Mouse (Mus musculus) liver, embryonic 14.5 days (tissue): ENCODE measurements around the gene Inka2. TPM values are rescaled to one million over a fixed set of nuclear protein-coding genes. Genes with fewer than 3 reads are reported as not detected.
A peak's percentile ranks its signal among the peaks of the same experiment; 100 is the strongest.
"Not testable (repeated sequence)": the region's sequence is repeated elsewhere in the genome, so short reads cannot be mapped to it uniquely, and the experiment has no call there.

Experiments
- ATAC-seq: fragments of 200-750 bp; cut with Nextera tagmentation; 2 replicates; pipeline ENCODE4 v1.8.0; 2017; ENCODE audit warnings: moderate number of reproducible peaks, mild to moderate bottlenecking, moderate library complexity; ENCODE audit not compliant: insufficient read depth
- DNase-seq, 3 experiments: peaks; one replicate each; pipeline ENCODE4 v3.0.0-alpha.2; 2012 to 2013; ENCODE audit warnings: low read depth in 3 of 3, low spot score in 3 of 3
- H3K27ac ChIP-seq: fragments of 300-500 bp; sonication (generic); 2 replicates; pipeline ENCODE4 v1.5.1; 2014; ENCODE audit warnings: moderate library complexity, mild to moderate bottlenecking, control low read depth, inconsistent platforms
- H3K27me3 ChIP-seq: fragments of 300-500 bp; sonication (generic); 2 replicates; pipeline ENCODE4 v1.6.1; 2014; ENCODE audit warnings: mild to moderate bottlenecking, low read length, moderate library complexity; ENCODE audit not compliant: control insufficient read depth, insufficient read depth
- H3K36me3 ChIP-seq: fragments of 300-500 bp; sonication (generic); replicated peaks from 2 replicates; pipeline ENCODE4 v1.6.1; 2014; ENCODE audit warnings: low read depth; ENCODE audit not compliant: control insufficient read depth, insufficient read depth
- H3K4me1 ChIP-seq, 2 experiments: fragments of 200-500 bp in 1 of 2; fragments of 300-500 bp in 1 of 2; sonication (generic) in 1 of 2; replicated peaks; 2 replicates each; pipeline ENCODE4 v1.6.1; 2012 to 2014; ENCODE audit warnings: antibody characterized with exemption in 1 of 2, inconsistent platforms in 1 of 2, low read length in 1 of 2; ENCODE audit not compliant: control insufficient read depth in 2 of 2, insufficient read depth in 2 of 2
- H3K4me2 ChIP-seq: fragments of 300-500 bp; sonication (generic); 2 replicates; pipeline ENCODE4 v1.6.1; 2014; ENCODE audit warnings: low read depth, mild to moderate bottlenecking, control low read depth, moderate library complexity
- H3K4me3 ChIP-seq, 2 experiments: fragments of 200-500 bp in 1 of 2; fragments of 300-500 bp in 1 of 2; sonication (generic) in 1 of 2; 2 replicates each; pipeline ENCODE4 v1.5.1; 2012 to 2014; ENCODE audit warnings: low read depth in 2 of 2, low read length in 2 of 2, mild to moderate bottlenecking in 2 of 2, control low read depth in 1 of 2, inconsistent platforms in 1 of 2, moderate library complexity in 1 of 2; ENCODE audit not compliant: insufficient read depth in 1 of 2
- H3K9ac ChIP-seq: fragments of 300-500 bp; sonication (generic); replicated peaks from 2 replicates; pipeline ENCODE4 v1.6.1; 2014; ENCODE audit warnings: mild to moderate bottlenecking, control low read depth, moderate library complexity
- H3K9me3 ChIP-seq: fragments of 300-500 bp; sonication (generic); 2 replicates; pipeline ENCODE4 v1.6.1; 2016; ENCODE audit warnings: low read length, mixed read lengths; ENCODE audit not compliant: control insufficient read depth
- CTCF ChIP-seq: IDR thresholded peaks from 2 replicates; pipeline ENCODE4 v1.5.1; 2016; ENCODE audit warnings: antibody characterized with exemption, low read depth, control low read depth
- EP300 ChIP-seq: IDR thresholded peaks from 2 replicates; pipeline ENCODE4 v1.6.1; 2016; ENCODE audit warnings: antibody characterized with exemption, low read depth
- WGBS: fragments of 180-500 bp; shearing (Covaris S2); extraction: QIAGEN DNeasy Blood & Tissue Kit; methylation state at CpG from one replicate; pipeline ENCODE4 v1.1.7; 2014; ENCODE audit not compliant: insufficient replicate concordance; 5-methylcytosine and 5-hydroxymethylcytosine counted together
- polyA plus RNA-seq, 2 experiments: library from polyadenylated mRNA; depleted of rRNA in 1 of 2; stranded (reverse) in 1 of 2; unstranded in 1 of 2; fragments of >200 nt; fragmentation: Nextera tagmentation in 1 of 2; extraction: Ambion mirVana in 1 of 2; gene quantifications; 2 replicates each; pipeline versions ENCODE4 v1.2.1 to v1.2.3; 2012 to 2014

Gene Inka2
- polyA plus RNA-seq, 2 experiments, result 0.03 to 0.25 TPM

GRCm38 (mm10) chr3:105698311-105698710 is 6.1 kb upstream of the Inka2 start:
- H3K4me1 ChIP-seq, result peaks cover 44 to 45% of the 10 kb centered on the region in 2 experiments
- H3K27ac ChIP-seq, result peak overlapping the region; percentile 87
- WGBS, result 13% methylated on average over 1 of the region's 1 CpGs
- ATAC-seq (peak; percentile 65), DNase-seq (peak; percentile 45 to 62 (median 50))
- TF ChIP-seq CTCF, result no peak
- TF ChIP-seq EP300, result peak; percentile 68
- no peak overlapping the region for H3K4me3 ChIP-seq
- H3K4me2 ChIP-seq, result peak overlapping the region; percentile 42
- H3K9ac ChIP-seq, result peak overlapping the region; percentile 20; the same call in 1 of the 2 replicates
- no peaks in the 10 kb centered on the region for H3K9me3 ChIP-seq
- no peaks in the 10 kb centered on the region for H3K36me3 ChIP-seq
- peaks cover 30% of the 10 kb centered on the region for H3K27me3 ChIP-seq

GRCm38 (mm10) chr3:105699241-105699933 is 5.0 kb upstream of the Inka2 start:
- Histone ChIP-seq H3K4me2 (peak overlapping the region; percentile 42), H3K9ac (peak overlapping the region; percentile 35), H3K27ac (peak overlapping the region; percentile 87), H3K4me3 (no peak overlapping the region), H3K36me3 (no peaks in the 10 kb centered on the region), H3K4me1 (peaks cover 49 to 55% of the 10 kb centered on the region in 2 experiments), H3K27me3 (peaks cover 20% of the 10 kb centered on the region), H3K9me3 (no peaks in the 10 kb centered on the region)
- peak; percentile 80 for TF ChIP-seq EP300
- TF ChIP-seq CTCF, result no peak
- peak; percentile 88 for ATAC-seq
- WGBS, result 40% methylated on average over 3 of the region's 3 CpGs
- DNase-seq, result peak; percentile 73 to 81 (median 80)

- peak; percentile 41 for TF ChIP-seq CTCF
- not testable (repeated sequence) for DNase-seq, ATAC-seq, H3K9me3 ChIP-seq, H3K36me3 ChIP-seq
- Histone ChIP-seq H3K4me2 (peak overlapping the region; percentile 57), H3K27me3 (peaks cover 18% of the 10 kb centered on the region), H3K9ac (peak overlapping the region; percentile 36), H3K4me3 (peak overlapping the region in 1 of 2 experiments; percentile 7; a peak in 1 of 4 replicates), H3K4me1 (peaks cover 55 to 56% of the 10 kb centered on the region in 2 experiments), H3K27ac (peak overlapping the region; percentile 32)
- 6% methylated on average over 1 of the region's 1 CpGs for WGBS
Observed at GRCm38 (mm10) chr3:105700786-105701185, 3.6 kb upstream of the Inka2 start.

GRCm38 (mm10) chr3:105701399-105701798 is 3.0 kb upstream of the Inka2 start:
- no peaks in the 10 kb centered on the region for H3K9me3 ChIP-seq
- H3K4me2 ChIP-seq, result peak overlapping the region; percentile 57
- peaks cover 55 to 56% of the 10 kb centered on the region in 2 experiments for H3K4me1 ChIP-seq
- peak overlapping the region; percentile 7 to 16; a peak in 2 of 4 replicates for H3K4me3 ChIP-seq
- H3K36me3 ChIP-seq, result no peaks in the 10 kb centered on the region
- H3K27me3 ChIP-seq, result peaks cover 19% of the 10 kb centered on the region
- peak overlapping the region; percentile 36 for H3K9ac ChIP-seq
- DNase-seq, result peak in 2 of 3 experiments; percentile 34 to 48
- 0 out of 2 replicates have a peak, but pooled peaks have one; percentile 7 for ATAC-seq
- no peak for TF ChIP-seq CTCF
- no peak; the same call in 1 of the 2 replicates for TF ChIP-seq EP300
- peak overlapping the region; percentile 32 for H3K27ac ChIP-seq
- 18% methylated on average over 5 of the region's 5 CpGs for WGBS

GRCm38 (mm10) chr3:105703571-105703970 is 828 bp upstream of the Inka2 start:
- ATAC-seq (no peak), DNase-seq (no peak)
- H3K27ac ChIP-seq, result no peak overlapping the region
- no peaks in the 10 kb centered on the region for H3K9me3 ChIP-seq
- H3K27me3 ChIP-seq, result peaks cover 18% of the 10 kb centered on the region
- H3K4me2 ChIP-seq, result peak overlapping the region; percentile 100
- H3K9ac ChIP-seq, result no peak overlapping the region
- H3K4me1 ChIP-seq, result peaks cover 44 to 48% of the 10 kb centered on the region in 2 experiments
- WGBS, result 58% methylated on average over 6 of the region's 6 CpGs
- TF ChIP-seq CTCF (no peak), EP300 (no peak)
- no peak overlapping the region for H3K4me3 ChIP-seq
- no peaks in the 10 kb centered on the region for H3K36me3 ChIP-seq
